ENCODE assay signal across 10 mouse cellular contexts in the genomic region with DNA sequence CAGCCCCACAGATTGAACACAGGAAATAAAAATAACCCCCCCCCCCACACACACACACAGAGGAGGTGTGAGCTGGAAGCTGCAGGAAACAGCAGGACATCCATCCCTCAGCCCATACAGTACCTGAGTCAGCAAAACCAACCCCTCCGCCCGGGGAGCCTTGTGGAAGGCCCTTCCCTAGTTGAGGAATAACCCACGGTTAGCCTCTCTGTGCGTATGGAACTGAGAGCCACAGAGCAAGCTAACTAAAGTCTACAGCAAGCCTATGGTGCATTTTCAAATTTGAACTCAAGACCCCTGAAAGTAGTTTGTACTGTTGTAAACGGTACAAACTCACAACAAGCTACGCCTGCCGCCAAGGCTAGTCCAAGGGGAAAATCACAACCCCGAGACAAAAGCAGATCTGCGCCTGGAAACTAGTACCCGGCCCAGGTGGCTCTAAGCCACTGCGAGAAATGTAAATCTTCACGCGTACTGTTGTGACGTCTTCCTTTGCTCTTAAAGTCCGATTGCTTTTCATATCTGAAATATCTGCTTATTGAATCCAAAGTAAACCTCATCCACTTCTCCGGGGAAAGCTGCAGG. TPM values are rescaled to one million over a fixed set of nuclear protein-coding genes. Genes with fewer than 3 reads are reported as not detected.
DNase-seq lines count a peak whose midpoint lies in the region; ATAC-seq and TF ChIP-seq lines count a peak whose summit lies in the region.
"Had no signal": no experiment of that assay in that cellular context is flagged by ENCODE, and none has a peak within 500 bp of the region (broad histone marks: within the 10 kb centered on the region; RNA-seq: fewer than 3 reads in every experiment).

No protein-coding gene starts in this region.

- WGBS in kidney, embryonic 15.5 days: 55% methylated on average over 16 of the region's 16 CpGs
- 54% methylated on average over 16 of the region's 16 CpGs for WGBS in kidney, adult 2 months
- 73% methylated on average over 16 of the region's 16 CpGs for WGBS in embryonic facial prominence, embryonic 13.5 days
- 72% methylated on average over 16 of the region's 16 CpGs for WGBS in limb, embryonic 11.5 days

- H3K4me2 ChIP-seq in kidney, embryonic 15.5 days: peak overlapping the region; percentile 39
- peak overlapping the region; percentile 65 for H3K4me2 ChIP-seq in CH12.LX (ENCODE audit: insufficient read depth, low read depth, poor library complexity, severe bottlenecking)
- 0 out of 2 replicates have a peak overlapping the region, but pooled peaks have one; percentile 1 for H3K4me2 ChIP-seq in embryonic facial prominence, embryonic 13.5 days
- H3K4me2 ChIP-seq in limb, embryonic 11.5 days (ENCODE audit: low read depth, severe bottlenecking): peak overlapping the region; percentile 7; the same call in 1 of the 2 replicates

- TF ChIP-seq POLR2A in kidney, adult 2 months (IDR thresholded peaks at IDR 0.05; ENCODE audit: low read depth, low read length): no peak
- TF ChIP-seq POLR2A in CH12.LX (IDR thresholded peaks at IDR 0.05; ENCODE audit: low read depth, low read length): no peak

- peak; percentile 43; the same call in 1 of the 2 replicates for ATAC-seq in kidney, embryonic 15.5 days (replicated peaks; ENCODE audit: low FRiP score)
- ATAC-seq in embryonic facial prominence, embryonic 13.5 days (ENCODE audit: insufficient number of reproducible peaks, insufficient read depth, low FRiP score, low TSS enrichment, low read depth): no peak
- ATAC-seq in limb, embryonic 11.5 days (ENCODE audit: insufficient number of reproducible peaks, low FRiP score, low TSS enrichment, low read depth): no peak
- ATAC-seq in erythroid progenitor cell, adult 5-6 weeks (replicated peaks; ENCODE audit: low FRiP score, poor library complexity, severe bottlenecking): no peak

- H3K4me1 ChIP-seq in kidney, embryonic 15.5 days: peaks cover 48% of the 10 kb centered on the region
- H3K4me1 ChIP-seq in kidney, adult 2 months (ENCODE audit: control insufficient read depth, insufficient read depth, low read length): peaks cover 7% of the 10 kb centered on the region; the same call in 1 of the 2 replicates
- peaks cover 21 to 59% of the 10 kb centered on the region in 2 experiments for H3K4me1 ChIP-seq in CH12.LX (ENCODE audit: control insufficient read depth in 1 of 2, insufficient read depth in 2 of 2)
- H3K4me1 ChIP-seq in embryonic facial prominence, embryonic 13.5 days: peaks cover 21% of the 10 kb centered on the region
- peaks cover 14% of the 10 kb centered on the region for H3K4me1 ChIP-seq in limb, embryonic 11.5 days (ENCODE audit: control insufficient read depth, insufficient read depth, low read length)

- in situ Hi-C loops in CH12.LX (cut with MboI; ENCODE audit: low pct_ligation_motif_present, low pct_unique_long_range_greater_than_20kb, low sequenced_read_pairs): loop anchor here (5.0 to 10.0 kb wide), 2 partner anchors 201 to 414 kb away; a partner anchor contains a TSS

- H3K4me3 ChIP-seq in kidney, embryonic 15.5 days (replicated peaks): no peak overlapping the region
- H3K4me3 ChIP-seq in kidney, adult 2 months (ENCODE audit: insufficient read depth, low read depth, low read length): no peak overlapping the region
- H3K4me3 ChIP-seq in CH12.LX (replicated peaks in 1 of 3; ENCODE audit: low read depth in 2 of 3, low read length in 2 of 3, poor library complexity in 1 of 3): no peak overlapping the region
- no peak overlapping the region for H3K4me3 ChIP-seq in embryonic facial prominence, embryonic 13.5 days
- no peak overlapping the region for H3K4me3 ChIP-seq in limb, embryonic 11.5 days (ENCODE audit: low read depth, low read length)

- H3K9ac ChIP-seq in kidney, embryonic 15.5 days: no peak overlapping the region
- H3K9ac ChIP-seq in CH12.LX (ENCODE audit: insufficient read depth, low read depth): peak overlapping the region; percentile 20; the same call in 1 of the 2 replicates
- H3K9ac ChIP-seq in embryonic facial prominence, embryonic 13.5 days: no peak overlapping the region; the same call in none of the 2 replicates
- H3K9ac ChIP-seq in limb, embryonic 11.5 days (ENCODE audit: low read length): no peak overlapping the region

- H3K79me2 ChIP-seq in CH12.LX (replicated peaks; ENCODE audit: control insufficient read depth, extremely low read depth, insufficient read depth, poor library complexity, severe bottlenecking): no peaks in the 10 kb centered on the region

- TF ChIP-seq RAD21 in CH12.LX (IDR thresholded peaks at IDR 0.05; ENCODE audit: low read depth, low read length): no peak

- H3K27me3 ChIP-seq in kidney, embryonic 15.5 days: no peaks in the 10 kb centered on the region
- H3K27me3 ChIP-seq in kidney, adult 2 months (replicated peaks; ENCODE audit: control insufficient read depth, insufficient read depth, low read length): no peaks in the 10 kb centered on the region
- no peaks in the 10 kb centered on the region for H3K27me3 ChIP-seq in CH12.LX (replicated peaks)
- H3K27me3 ChIP-seq in embryonic facial prominence, embryonic 13.5 days: no peaks in the 10 kb centered on the region
- H3K27me3 ChIP-seq in limb, embryonic 11.5 days (ENCODE audit: control insufficient read depth, insufficient read depth, low read length): no peaks in the 10 kb centered on the region

- peak overlapping the region; percentile 92 for H3K27ac ChIP-seq in kidney, embryonic 15.5 days
- H3K27ac ChIP-seq in kidney, adult 2 months (ENCODE audit: insufficient read depth, low read depth, low read length): no peak overlapping the region
- peak overlapping the region; percentile 95 for H3K27ac ChIP-seq in CH12.LX (ENCODE audit: insufficient read depth, low read depth)
- H3K27ac ChIP-seq in embryonic facial prominence, embryonic 13.5 days: peak overlapping the region; percentile 56; the same call in 1 of the 2 replicates
- no peak overlapping the region; the same call in 1 of the 2 replicates for H3K27ac ChIP-seq in limb, embryonic 11.5 days (replicated peaks; ENCODE audit: low read depth, low read length)

- peaks cover 33% of the 10 kb centered on the region for H3K36me3 ChIP-seq in kidney, embryonic 15.5 days
- H3K36me3 ChIP-seq in kidney, adult 2 months (ENCODE audit: control insufficient read depth, insufficient read depth, low read length): no peaks in the 10 kb centered on the region
- peaks cover 19 to 42% of the 10 kb centered on the region in 2 experiments for H3K36me3 ChIP-seq in CH12.LX (replicated peaks in 1 of 2; ENCODE audit: control insufficient read depth in 1 of 2, insufficient read depth in 1 of 2, low read length in 1 of 2)
- peaks cover 22% of the 10 kb centered on the region for H3K36me3 ChIP-seq in embryonic facial prominence, embryonic 13.5 days
- peaks cover 5% of the 10 kb centered on the region; the same call in 1 of the 2 replicates for H3K36me3 ChIP-seq in limb, embryonic 11.5 days (ENCODE audit: control insufficient read depth, insufficient read depth, low read length)

- TF ChIP-seq EP300 in CH12.LX (IDR thresholded peaks at IDR 0.05; ENCODE audit: low read length): peak; percentile 49; the same call in 1 of the 2 replicates

- no peak for TF ChIP-seq CTCF in kidney, adult 2 months (conservative IDR thresholded peaks at IDR 0.05; ENCODE audit: insufficient read depth, insufficient read length, low read depth, low read length)
- no peak for TF ChIP-seq CTCF in CH12.LX (conservative IDR thresholded peaks at IDR 0.05 in 1 of 2, IDR thresholded peaks at IDR 0.05 in 1 of 2; ENCODE audit: low read depth in 2 of 2, low read length in 2 of 2)

- no peaks in the 10 kb centered on the region for H3K9me3 ChIP-seq in kidney, embryonic 15.5 days (replicated peaks)
- no peaks in the 10 kb centered on the region for H3K9me3 ChIP-seq in CH12.LX (replicated peaks; ENCODE audit: low read length)
- no peaks in the 10 kb centered on the region for H3K9me3 ChIP-seq in embryonic facial prominence, embryonic 13.5 days
- no peaks in the 10 kb centered on the region for H3K9me3 ChIP-seq in limb, embryonic 11.5 days (ENCODE audit: control insufficient read depth, low read length)

- dilution Hi-C loops in CH12.LX (cut with MboI; ENCODE audit: extremely low pct_ligation_motif_present, extremely low pct_unique_long_range_greater_than_20kb, low sequenced_read_pairs): no loop called here

- DNase-seq in kidney, adult 2 months: no peak
- peak; percentile 60 for DNase-seq in CH12.LX (ENCODE audit: extremely low read depth)
- no peak for DNase-seq in limb, embryonic 11.5 days (ENCODE audit: low spot score)
- no peak for DNase-seq in right cerebral cortex, postnatal 10 days (ENCODE audit: low spot score in 2 of 2)
- DNase-seq in lung, postnatal 36 days: no peak
- DNase-seq: cerebellum, adult 9-11 months had no signal

RNA-seq across cellular contexts. Expression of a gene that starts 20.3 kb away (rescaled TPM):
- 427 and 441 TPM in 2 replicates for polyA plus RNA-seq in kidney, embryonic 15.5 days (2015; fragmentation: Nextera tagmentation; extraction: Ambion mirVana)
- polyA plus RNA-seq in kidney, adult 2 months (2012; rRNA removed): 773 and 775 TPM in 2 replicates
- total RNA-seq in CH12.LX (2012; rRNA removed): 161 and 196 TPM in 2 replicates
- 192 and 279 TPM in 2 replicates for total RNA-seq in CH12.LX (2014; rRNA removed)
- 213 and 287 TPM in 2 replicates for polyA plus RNA-seq in CH12.LX (2012; ENCODE audit: insufficient read length, low read depth)
- 340 and 359 TPM in 2 replicates for polyA plus RNA-seq in embryonic facial prominence, embryonic 13.5 days (2015; fragmentation: Nextera tagmentation; extraction: Ambion mirVana)
- 234 and 250 TPM in 2 replicates for polyA plus RNA-seq in limb, embryonic 11.5 days (2014; fragmentation: Nextera tagmentation; extraction: Ambion mirVana)
- total RNA-seq in erythroid progenitor cell, adult 5-6 weeks (2015; ENCODE audit: low replicate concordance): 91.2 and 103 TPM in 2 replicates
- 33.0 and 61.6 TPM in 2 replicates for total RNA-seq in erythroid progenitor cell, adult 5-6 weeks (2017; ENCODE audit: low replicate concordance)

RNA-seq across cellular contexts. Expression of a gene that starts 20.3 kb away (rescaled TPM):
- 61.3 and 67.6 TPM in 2 replicates for polyA plus RNA-seq in kidney, embryonic 15.5 days (2015; fragmentation: Nextera tagmentation; extraction: Ambion mirVana)
- 74.5 and 75.8 TPM in 2 replicates for polyA plus RNA-seq in kidney, adult 2 months (2012; rRNA removed)
- total RNA-seq in CH12.LX (2012; rRNA removed) (13.4 and 19.8 TPM in 2 replicates), CH12.LX (2014; rRNA removed) (13.4 and 15.9 TPM in 2 replicates)
- 22.0 and 23.0 TPM in 2 replicates for polyA plus RNA-seq in CH12.LX (2012; ENCODE audit: insufficient read length, low read depth)
- 50.5 TPM in 2 replicates for polyA plus RNA-seq in embryonic facial prominence, embryonic 13.5 days (2015; fragmentation: Nextera tagmentation; extraction: Ambion mirVana)
- 38.9 and 40.9 TPM in 2 replicates for polyA plus RNA-seq in limb, embryonic 11.5 days (2014; fragmentation: Nextera tagmentation; extraction: Ambion mirVana)
- 33.1 and 36.4 TPM in 2 replicates for total RNA-seq in erythroid progenitor cell, adult 5-6 weeks (2015; ENCODE audit: low replicate concordance)
- 11.3 and 24.4 TPM in 2 replicates for total RNA-seq in erythroid progenitor cell, adult 5-6 weeks (2017; ENCODE audit: low replicate concordance)

RNA-seq across cellular contexts. Expression of a gene that starts 51.1 kb away (rescaled TPM):
- polyA plus RNA-seq in kidney, embryonic 15.5 days (2015; fragmentation: Nextera tagmentation; extraction: Ambion mirVana): 0.14 TPM in 1 of 2 replicates, not detected in the other
- not detected in 2 replicates for polyA plus RNA-seq in kidney, adult 2 months (2012; rRNA removed)
- total RNA-seq in CH12.LX (2012; rRNA removed) (not detected in 2 replicates), CH12.LX (2014; rRNA removed) (not detected in 2 replicates)
- polyA plus RNA-seq in CH12.LX (2012; ENCODE audit: insufficient read length, low read depth): 0.07 TPM in 2 replicates
- polyA plus RNA-seq in embryonic facial prominence, embryonic 13.5 days (2015; fragmentation: Nextera tagmentation; extraction: Ambion mirVana): not detected in 2 replicates
- not detected in 2 replicates for polyA plus RNA-seq in limb, embryonic 11.5 days (2014; fragmentation: Nextera tagmentation; extraction: Ambion mirVana)
- not detected in 2 replicates for total RNA-seq in erythroid progenitor cell, adult 5-6 weeks (2015; ENCODE audit: low replicate concordance)
- total RNA-seq in erythroid progenitor cell, adult 5-6 weeks (2017; ENCODE audit: low replicate concordance): not detected in 2 replicates
- total RNA-seq: hematopoietic stem cell, adult 5-6 weeks had no signal

Comparison
In these comparisons a context has a peak if more than half of its experiments do, and no peak if none do; other contexts are left out.
1. H3K27ac ChIP-seq: peak in kidney, embryonic 15.5 days (single experiment), CH12.LX (single experiment) and embryonic facial prominence, embryonic 13.5 days (single experiment); none in kidney, adult 2 months (single experiment) and limb, embryonic 11.5 days (single experiment).
2. H3K4me2 ChIP-seq: peak in every context shown above with its lines; median percentile 65 in CH12.LX; 39 in kidney, embryonic 15.5 days; 7 in limb, embryonic 11.5 days; 1 in embryonic facial prominence, embryonic 13.5 days.